Mouse (Mus musculus): ENCODE measurements around the gene Ehd1. TPM values are rescaled to one million over a fixed set of nuclear protein-coding genes. Genes with fewer than 3 reads are reported as not detected.
A peak's percentile ranks its signal among the peaks of the same experiment; 100 is the strongest.

Gene Ehd1
- polyA plus RNA-seq, 1 experiment = 433 TPM

- no peak overlapping the region for H3K4me3 ChIP-seq
- no peak overlapping the region for H3K4me2 ChIP-seq (ENCODE audit: low read depth)
- H3K27me3 ChIP-seq (ENCODE audit: control insufficient read depth, insufficient read depth, insufficient read length) = no peaks in the 10 kb centered on the region
- no peak for TF ChIP-seq POLR2A (IDR thresholded peaks at IDR 0.05; ENCODE audit: insufficient read length, low read depth)
- TF ChIP-seq SRF (IDR thresholded peaks at IDR 0.05; ENCODE audit: control insufficient read depth, insufficient read length, low read depth) = no peak
- TF ChIP-seq MYOG (IDR thresholded peaks at IDR 0.05; ENCODE audit: control insufficient read depth in 1 of 3, insufficient read depth in 1 of 3, insufficient read length in 2 of 3, low read depth in 2 of 3) = peak in 2 of 3 experiments; percentile 22 to 80
- TF ChIP-seq E2F4 (IDR thresholded peaks at IDR 0.05; ENCODE audit: insufficient read depth) = no peak
- peak in 2 of 3 experiments; percentile 34 to 55 for TF ChIP-seq MYOD1 (IDR thresholded peaks at IDR 0.05; ENCODE audit: control insufficient read depth in 1 of 3, insufficient read length in 2 of 3, low read depth in 2 of 3)
- TF ChIP-seq POLR2AphosphoS2 (IDR thresholded peaks at IDR 0.05; ENCODE audit: insufficient read length, low read depth) = no peak
- no peak for TF ChIP-seq CEBPB (IDR thresholded peaks at IDR 0.05; ENCODE audit: insufficient read depth, poor library complexity, severe bottlenecking)
- no peak for TF ChIP-seq REST (IDR thresholded peaks at IDR 0.05; ENCODE audit: insufficient read depth, insufficient read length)
- TF ChIP-seq MAX (IDR thresholded peaks at IDR 0.05; ENCODE audit: low read depth) = no peak
- no peak for TF ChIP-seq TCF3 (IDR thresholded peaks at IDR 0.05; ENCODE audit: insufficient read length, low read depth)
- peaks cover 16% of the 10 kb centered on the region for H3K36me3 ChIP-seq (ENCODE audit: control insufficient read depth, insufficient read depth)
- H3K79me2 ChIP-seq (ENCODE audit: control insufficient read depth, insufficient read depth) = peaks cover 63% of the 10 kb centered on the region
- no peak overlapping the region for H3ac ChIP-seq (ENCODE audit: control insufficient read depth, insufficient read length)
These were observed 14.7 kb downstream of the Ehd1 start for GRCm38 (mm10) chr19:6291117-6291781.

GRCm38 (mm10) chr19:6292262-6292661, 15.7 kb downstream of the Ehd1 start:
- TF ChIP-seq USF1 (IDR thresholded peaks at IDR 0.05; ENCODE audit: low read depth) (no peak), POLR2AphosphoS2 (IDR thresholded peaks at IDR 0.05; ENCODE audit: insufficient read length, low read depth) (no peak), MAX (IDR thresholded peaks at IDR 0.05; ENCODE audit: low read depth) (no peak), TCF3 (IDR thresholded peaks at IDR 0.05; ENCODE audit: insufficient read length, low read depth) (no peak), POLR2A (IDR thresholded peaks at IDR 0.05; ENCODE audit: insufficient read length, low read depth) (no peak), E2F4 (IDR thresholded peaks at IDR 0.05; ENCODE audit: insufficient read depth) (no peak), MYOD1 (IDR thresholded peaks at IDR 0.05; ENCODE audit: control insufficient read depth in 1 of 3, insufficient read length in 2 of 3, low read depth in 2 of 3) (peak in 2 of 3 experiments; percentile 10 to 16), SRF (IDR thresholded peaks at IDR 0.05; ENCODE audit: control insufficient read depth, insufficient read length, low read depth) (no peak), REST (IDR thresholded peaks at IDR 0.05; ENCODE audit: insufficient read depth, insufficient read length) (no peak), TCF12 (IDR thresholded peaks at IDR 0.05; ENCODE audit: insufficient read depth, poor library complexity, severe bottlenecking) (no peak), MYOG (IDR thresholded peaks at IDR 0.05; ENCODE audit: control insufficient read depth in 1 of 3, insufficient read depth in 1 of 3, insufficient read length in 2 of 3, low read depth in 2 of 3) (peak in 1 of 3 experiments; percentile 4)
- Histone ChIP-seq H3ac (ENCODE audit: control insufficient read depth, insufficient read length) (no peak overlapping the region), H3K36me3 (ENCODE audit: control insufficient read depth, insufficient read depth) (peaks cover 19% of the 10 kb centered on the region), H3K27me3 (ENCODE audit: control insufficient read depth, insufficient read depth, insufficient read length) (no peaks in the 10 kb centered on the region), H3K4me3 (no peak overlapping the region), H3K4me2 (ENCODE audit: low read depth) (no peak overlapping the region), H3K79me2 (ENCODE audit: control insufficient read depth, insufficient read depth) (peaks cover 56% of the 10 kb centered on the region)

GRCm38 (mm10) chr19:6294301-6294700, 17.8 kb downstream of the Ehd1 start:
- H3K4me3 ChIP-seq = no peak overlapping the region
- peaks cover 29% of the 10 kb centered on the region for H3K36me3 ChIP-seq (ENCODE audit: control insufficient read depth, insufficient read depth)
- H3ac ChIP-seq (ENCODE audit: control insufficient read depth, insufficient read length) = no peak overlapping the region
- H3K79me2 ChIP-seq (ENCODE audit: control insufficient read depth, insufficient read depth) = peaks cover 36% of the 10 kb centered on the region
- TF ChIP-seq POLR2AphosphoS2 (IDR thresholded peaks at IDR 0.05; ENCODE audit: insufficient read length, low read depth) = no peak
- no peak for TF ChIP-seq CEBPB (IDR thresholded peaks at IDR 0.05; ENCODE audit: insufficient read depth, poor library complexity, severe bottlenecking)
- no peak for TF ChIP-seq TCF12 (IDR thresholded peaks at IDR 0.05; ENCODE audit: insufficient read depth, poor library complexity, severe bottlenecking)
- no peak for TF ChIP-seq SRF (IDR thresholded peaks at IDR 0.05; ENCODE audit: control insufficient read depth, insufficient read length, low read depth)
- TF ChIP-seq USF1 (IDR thresholded peaks at IDR 0.05; ENCODE audit: low read depth) = no peak
- no peak for TF ChIP-seq REST (IDR thresholded peaks at IDR 0.05; ENCODE audit: insufficient read depth, insufficient read length)
- no peak for TF ChIP-seq MYOG (IDR thresholded peaks at IDR 0.05; ENCODE audit: control insufficient read depth in 1 of 3, insufficient read depth in 1 of 3, insufficient read length in 2 of 3, low read depth in 2 of 3)
- no peak for TF ChIP-seq E2F4 (IDR thresholded peaks at IDR 0.05; ENCODE audit: insufficient read depth)
- no peak for TF ChIP-seq MYOD1 (IDR thresholded peaks at IDR 0.05; ENCODE audit: control insufficient read depth in 1 of 3, insufficient read length in 2 of 3, low read depth in 2 of 3)
- TF ChIP-seq MAX (IDR thresholded peaks at IDR 0.05; ENCODE audit: low read depth) = no peak
- TF ChIP-seq POLR2A (IDR thresholded peaks at IDR 0.05; ENCODE audit: insufficient read length, low read depth) = no peak
- TF ChIP-seq TCF3 (IDR thresholded peaks at IDR 0.05; ENCODE audit: insufficient read length, low read depth) = no peak
- no peaks in the 10 kb centered on the region for H3K27me3 ChIP-seq (ENCODE audit: control insufficient read depth, insufficient read depth, insufficient read length)
- no peak overlapping the region for H3K4me2 ChIP-seq (ENCODE audit: low read depth)

GRCm38 (mm10) chr19:6296551-6297210, 20.2 kb downstream of the Ehd1 start:
- H3K79me2 ChIP-seq (ENCODE audit: control insufficient read depth, insufficient read depth) = peaks cover 20% of the 10 kb centered on the region
- peak overlapping the region; percentile 85 for H3K4me2 ChIP-seq (ENCODE audit: low read depth)

More at GRCm38 (mm10) chr19:6296551-6297210, 20.2 kb downstream of the Ehd1 start:
- no peak overlapping the region for H3ac ChIP-seq (ENCODE audit: control insufficient read depth, insufficient read length)
- H3K4me3 ChIP-seq = peak overlapping the region; percentile 0
- no peaks in the 10 kb centered on the region for H3K27me3 ChIP-seq (ENCODE audit: control insufficient read depth, insufficient read depth, insufficient read length)
- peaks cover 26% of the 10 kb centered on the region for H3K36me3 ChIP-seq (ENCODE audit: control insufficient read depth, insufficient read depth)
- TF ChIP-seq POLR2AphosphoS2 (IDR thresholded peaks at IDR 0.05; ENCODE audit: insufficient read length, low read depth) (peak; percentile 23), MAX (IDR thresholded peaks at IDR 0.05; ENCODE audit: low read depth) (no peak), E2F4 (IDR thresholded peaks at IDR 0.05; ENCODE audit: insufficient read depth) (no peak), SRF (IDR thresholded peaks at IDR 0.05; ENCODE audit: control insufficient read depth, insufficient read length, low read depth) (no peak), TCF12 (IDR thresholded peaks at IDR 0.05; ENCODE audit: insufficient read depth, poor library complexity, severe bottlenecking) (no peak), POLR2A (IDR thresholded peaks at IDR 0.05; ENCODE audit: insufficient read length, low read depth) (no peak), USF1 (IDR thresholded peaks at IDR 0.05; ENCODE audit: low read depth) (no peak), REST (IDR thresholded peaks at IDR 0.05; ENCODE audit: insufficient read depth, insufficient read length) (no peak), MYOD1 (IDR thresholded peaks at IDR 0.05; ENCODE audit: control insufficient read depth in 1 of 3, insufficient read length in 2 of 3, low read depth in 2 of 3) (peak in 1 of 3 experiments; percentile 35), CEBPB (IDR thresholded peaks at IDR 0.05; ENCODE audit: insufficient read depth, poor library complexity, severe bottlenecking) (peak; percentile 79; the same call in 1 of the 2 replicates)

Data from myocyte (in vitro differentiated cells).